Mouse (Mus musculus): ENCODE measurements around the gene Panx1.

DNA sequence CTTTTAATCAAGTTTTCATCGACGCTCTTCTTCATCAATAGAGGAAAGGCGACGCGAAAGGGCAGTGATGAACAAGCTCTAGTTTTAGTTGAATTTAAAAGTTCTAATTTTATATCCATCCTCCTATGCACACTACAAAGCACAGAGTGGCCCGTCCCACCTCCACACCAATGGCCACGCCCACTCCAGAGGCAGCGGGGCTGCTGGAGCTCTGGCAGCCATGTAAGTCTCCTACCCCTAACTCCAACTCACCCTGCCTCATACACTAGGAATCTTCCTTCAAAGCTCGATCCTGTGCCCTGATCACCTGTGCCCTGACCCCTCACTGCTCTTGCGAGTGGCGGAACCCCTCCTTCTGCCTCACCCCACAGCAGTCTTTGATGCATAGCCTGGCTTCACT is 3.7 kb downstream of the Panx1 start:
- TF ChIP-seq CTCF (IDR thresholded peaks at IDR 0.05; ENCODE audit: low read depth) = no peak
- no peak for TF ChIP-seq EP300 (IDR thresholded peaks at IDR 0.05; ENCODE audit: low read depth)

Data from liver, embryonic 14.5 days (tissue).